Mouse (Mus musculus) liver, adult 2 months (tissue): ENCODE data around the gene Rtf1. TPM values are rescaled to one million over a fixed set of nuclear protein-coding genes. Genes with fewer than 3 reads are reported as not detected.
"Not testable (repeated sequence)": the region's sequence is repeated elsewhere in the genome, so short reads cannot be mapped to it uniquely, and the experiment has no call there.

Source experiments
- DNase-seq: peaks from one replicate; pipeline ENCODE4 v3.0.0-alpha.2; 2011; ENCODE audit warnings: low read depth, low spot score; ENCODE audit errors: extremely low read depth
- H3K27ac ChIP-seq: fragments of 200-500 bp; replicated peaks from 2 replicates; pipeline ENCODE4 v1.5.1; 2012; ENCODE audit warnings: low read depth, mild to moderate bottlenecking, control low read depth, inconsistent platforms, low read length; ENCODE audit not compliant: insufficient read depth
- H3K27me3 ChIP-seq: fragments of 200-500 bp; 2 replicates; pipeline ENCODE4 v1.6.1; 2012; ENCODE audit warnings: mild to moderate bottlenecking, moderate library complexity, low read length, inconsistent platforms; ENCODE audit not compliant: control insufficient read depth, insufficient read depth
- H3K36me3 ChIP-seq: fragments of 200-500 bp; 2 replicates; pipeline ENCODE4 v1.6.1; 2012; ENCODE audit warnings: low read length, inconsistent platforms; ENCODE audit not compliant: control insufficient read depth, insufficient read depth
- H3K4me1 ChIP-seq: fragments of 200-500 bp; 2 replicates; pipeline ENCODE4 v1.6.1; 2011; ENCODE audit warnings: low read length; ENCODE audit not compliant: control insufficient read depth, insufficient read depth
- H3K4me3 ChIP-seq: fragments of 200-500 bp; 2 replicates; pipeline ENCODE4 v1.5.1; 2011; ENCODE audit warnings: low read depth, mild to moderate bottlenecking, control low read depth, low read length, moderate library complexity; ENCODE audit not compliant: insufficient read depth
- H3K79me2 ChIP-seq: fragments of 200-500 bp; 2 replicates; pipeline ENCODE4 v1.6.1; 2012; ENCODE audit warnings: inconsistent platforms, mild to moderate bottlenecking, low read length, moderate library complexity; ENCODE audit not compliant: control insufficient read depth, insufficient read depth
- H3K9ac ChIP-seq: fragments of 200-500 bp; 2 replicates; pipeline ENCODE4 v1.6.1; 2012; ENCODE audit warnings: low read depth, mild to moderate bottlenecking, control low read depth, inconsistent platforms, low read length
- CTCF ChIP-seq: fragments of 200-500 bp; IDR thresholded peaks from 2 replicates; pipeline ENCODE4 v1.5.1; 2011; ENCODE audit warnings: low read depth, low read length, control low read depth
- POLR2A ChIP-seq: fragments of 200-500 bp; IDR thresholded peaks from 2 replicates; pipeline ENCODE4 v1.6.1; 2011; ENCODE audit warnings: low read length, control low read depth; ENCODE audit not compliant: insufficient read depth; ENCODE audit errors: extremely low read depth
- WGBS: fragments of 180-500 bp; shearing (Covaris S2); methylation state at CpG from one replicate; pipeline ENCODE4 v1.1.7; 2018; 5-methylcytosine and 5-hydroxymethylcytosine counted together
- polyA plus RNA-seq: library from polyadenylated mRNA; depleted of rRNA; stranded (reverse); fragments of >200 nt; gene quantifications from 2 replicates; pipeline ENCODE4 v1.2.3, GENCODE M21; 2012
- total RNA-seq: library from RNA; depleted of rRNA; stranded (reverse); fragments of >200 nt; gene quantifications from 2 replicates; pipeline ENCODE4 v1.2.3, GENCODE M21; 2014

Rtf1 gene
- total and polyA plus RNA-seq, 2 experiments: 5.2 to 5.4 TPM

DNA sequence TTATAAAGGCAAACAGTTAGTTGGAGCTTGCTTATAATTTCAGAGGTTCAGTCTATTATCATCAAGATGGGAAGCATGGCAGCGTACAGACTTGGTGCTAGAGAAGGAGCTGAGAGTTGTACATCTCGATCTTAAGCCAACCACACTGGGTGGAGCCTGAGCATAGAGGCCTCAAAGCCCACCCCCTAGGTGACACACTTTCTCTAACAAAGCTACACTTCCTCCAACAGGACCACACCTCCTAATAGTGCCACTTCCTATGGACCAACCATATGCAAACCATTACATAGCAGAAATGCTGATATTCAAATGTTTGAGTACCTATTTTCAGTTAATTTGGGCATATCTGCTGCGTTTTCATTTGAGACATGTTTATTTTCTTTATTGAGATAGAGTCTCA lies 35.1 kb downstream of the Rtf1 start:
- Histone ChIP-seq H3K4me1 (no peaks in the 10 kb centered on the region), H3K4me3 (no peak overlapping the region), H3K79me2 (no peaks in the 10 kb centered on the region; the same call in 1 of the 2 replicates), H3K27ac (no peak overlapping the region), H3K27me3 (no peaks in the 10 kb centered on the region), H3K36me3 (peaks cover 37% of the 10 kb centered on the region), H3K9ac (no peak overlapping the region)
- TF ChIP-seq CTCF: no peak
- no peak for TF ChIP-seq POLR2A
- WGBS: 91% methylated on average over 3 of the region's 3 CpGs
- no peak for DNase-seq

GRCm38 (mm10) chr2:119715868-119716267 lies 41.0 kb downstream of the Rtf1 start:
- H3K4me3 ChIP-seq: not testable (repeated sequence)

GRCm38 (mm10) chr2:119721070-119721469 lies 46.2 kb downstream of the Rtf1 start:
- no peak overlapping the region for H3K9ac ChIP-seq
- no peaks in the 10 kb centered on the region for H3K4me1 ChIP-seq
- H3K27me3 ChIP-seq: no peaks in the 10 kb centered on the region
- no peak for DNase-seq
- 97% methylated on average over 8 of the region's 8 CpGs for WGBS
- no peak overlapping the region for H3K27ac ChIP-seq
- TF ChIP-seq POLR2A (no peak), CTCF (no peak)
- H3K36me3 ChIP-seq: peaks cover 53% of the 10 kb centered on the region
- H3K79me2 ChIP-seq: no peaks in the 10 kb centered on the region
- no peak overlapping the region for H3K4me3 ChIP-seq

More at GRCm38 (mm10) chr2:119715868-119716267, 41.0 kb downstream of the Rtf1 start:
- DNase-seq, H3K27ac ChIP-seq, H3K27me3 ChIP-seq, H3K4me1 ChIP-seq, H3K9ac ChIP-seq, H3K79me2 ChIP-seq: not testable (repeated sequence)
- 100% methylated on average over 2 of the region's 2 CpGs for WGBS
- H3K36me3 ChIP-seq: peaks cover 39% of the 10 kb centered on the region

DNA sequence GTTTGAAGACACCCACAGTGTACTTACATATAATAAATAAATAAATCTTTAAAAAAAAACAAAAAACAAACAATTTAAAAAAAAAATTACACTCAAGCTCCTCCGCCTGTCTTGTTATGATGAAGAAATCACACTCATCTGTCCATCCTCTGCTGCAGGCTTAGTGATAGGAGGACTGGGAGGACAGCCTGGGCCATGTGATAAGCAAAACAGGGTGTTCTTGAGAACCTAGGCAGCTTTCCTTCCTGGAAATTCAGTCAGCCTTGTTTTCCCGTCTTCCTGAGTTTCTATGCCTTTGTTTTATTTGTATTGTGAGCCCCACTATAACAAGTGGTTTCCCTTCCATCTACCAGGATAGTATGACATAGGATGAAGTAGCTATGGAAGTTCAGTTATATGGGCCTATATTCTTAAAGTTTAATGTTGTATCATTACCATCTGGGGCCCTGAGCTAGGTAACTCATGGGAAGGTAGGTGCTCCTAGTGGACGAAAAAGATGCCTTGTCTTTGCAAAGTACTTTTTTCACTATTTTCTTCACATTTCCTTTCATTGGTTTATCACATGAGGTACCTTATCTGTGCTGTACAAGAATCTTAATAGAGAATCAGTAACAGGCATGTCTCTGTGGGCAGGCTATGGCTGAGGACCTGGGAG lies 53.0 kb downstream of the Rtf1 start:
- Histone ChIP-seq H3K4me1 (no peaks in the 10 kb centered on the region), H3K79me2 (no peaks in the 10 kb centered on the region), H3K9ac (no peak overlapping the region), H3K27ac (no peak overlapping the region), H3K36me3 (peaks cover 72% of the 10 kb centered on the region), H3K27me3 (no peaks in the 10 kb centered on the region), H3K4me3 (no peak overlapping the region)
- WGBS: 96% methylated on average over 3 of the region's 3 CpGs
- DNase-seq: no peak
- no peak for TF ChIP-seq POLR2A
- TF ChIP-seq CTCF: no peak

GRCm38 (mm10) chr2:119730735-119731134 lies 55.9 kb downstream of the Rtf1 start:
- DNase-seq: no peak
- 93% methylated on average over 4 of the region's 4 CpGs for whole genome bisulfite sequencing
- Histone ChIP-seq H3K4me1 (no peaks in the 10 kb centered on the region), H3K27ac (no peak overlapping the region), H3K27me3 (no peaks in the 10 kb centered on the region), H3K79me2 (no peaks in the 10 kb centered on the region), H3K9ac (no peak overlapping the region), H3K4me3 (no peak overlapping the region), H3K36me3 (peaks cover 62% of the 10 kb centered on the region)
- TF ChIP-seq CTCF: no peak
- TF ChIP-seq POLR2A: no peak

DNA sequence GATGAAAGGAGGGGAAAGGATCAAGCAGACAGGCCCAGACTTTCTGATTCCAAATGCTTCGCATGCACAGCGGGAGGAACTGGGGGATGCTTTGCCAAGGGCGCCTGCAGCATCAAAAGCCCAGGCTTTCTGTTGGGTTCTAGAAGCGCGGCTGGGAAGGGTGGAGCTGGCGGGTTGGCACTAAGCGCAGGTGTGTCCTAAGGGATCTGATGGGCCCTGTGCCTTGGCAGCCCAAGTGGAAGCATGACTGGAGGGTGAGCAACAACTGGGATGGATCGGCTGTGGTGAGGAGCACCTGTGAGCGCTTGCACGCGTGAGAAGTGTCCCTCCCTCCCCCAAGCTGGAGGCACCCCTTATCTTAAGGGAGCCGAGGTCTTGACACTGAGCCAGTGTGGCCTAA lies 62.3 kb downstream of the Rtf1 start:
- Histone ChIP-seq H3K4me3 (no peak overlapping the region), H3K36me3 (peaks cover 14% of the 10 kb centered on the region; the same call in 1 of the 2 replicates), H3K9ac (no peak overlapping the region), H3K27ac (no peak overlapping the region), H3K27me3 (no peaks in the 10 kb centered on the region), H3K79me2 (no peaks in the 10 kb centered on the region), H3K4me1 (no peaks in the 10 kb centered on the region)
- WGBS: 37% methylated on average over 12 of the region's 12 CpGs
- TF ChIP-seq CTCF (no peak), POLR2A (no peak)
- DNase-seq: no peak
